Mouse (Mus musculus): ENCODE data around the gene Foxe3.
"Not testable (repeated sequence)": the region's sequence is repeated elsewhere in the genome, so short reads cannot be mapped to it uniquely, and the experiment has no call there.

Foxe3 gene

GRCm38 (mm10) chr4:114925917-114926312 lies at the start of gene Foxe3:
Gene Foxe3 (minus strand): TSS chr4:114926013.
- DNase-seq (ENCODE audit: low read depth, low spot score): no peak

GRCm38 (mm10) chr4:114973229-114973740 lies 47.5 kb upstream of the Foxe3 start:
- no peak for DNase-seq (ENCODE audit: low read depth, low spot score)

GRCm38 (mm10) chr4:114970736-114971135 lies 44.9 kb upstream of the Foxe3 start:
- DNase-seq (ENCODE audit: low read depth, low spot score): no peak

- DNase-seq (ENCODE audit: low read depth, low spot score): not testable (repeated sequence)
Measured at GRCm38 (mm10) chr4:114960881-114961280, 35.1 kb upstream of the Foxe3 start.

- no peak for DNase-seq (ENCODE audit: low read depth, low spot score)
Measured at GRCm38 (mm10) chr4:114959533-114959932, 33.7 kb upstream of the Foxe3 start.

- DNase-seq (ENCODE audit: low read depth, low spot score): no peak
Measured at GRCm38 (mm10) chr4:114958786-114959185, 33.0 kb upstream of the Foxe3 start.

GRCm38 (mm10) chr4:114958231-114958630 lies 32.4 kb upstream of the Foxe3 start:
- no peak for DNase-seq (ENCODE audit: low read depth, low spot score)

GRCm38 (mm10) chr4:114957403-114957802 lies 31.6 kb upstream of the Foxe3 start:
- DNase-seq (ENCODE audit: low read depth, low spot score): no peak

- no peak for DNase-seq (ENCODE audit: low read depth, low spot score)
Measured at GRCm38 (mm10) chr4:114953172-114953571, 27.4 kb upstream of the Foxe3 start.

- DNase-seq (ENCODE audit: low read depth, low spot score): no peak
Measured at GRCm38 (mm10) chr4:114947852-114948481, 22.2 kb upstream of the Foxe3 start.

GRCm38 (mm10) chr4:114947395-114947794 lies 21.6 kb upstream of the Foxe3 start:
- peak; percentile 5 for DNase-seq (ENCODE audit: low read depth, low spot score)

- no peak for DNase-seq (ENCODE audit: low read depth, low spot score)
Measured at GRCm38 (mm10) chr4:114946416-114946815, 20.6 kb upstream of the Foxe3 start.

GRCm38 (mm10) chr4:114945021-114945420 lies 19.2 kb upstream of the Foxe3 start:
- DNase-seq (ENCODE audit: low read depth, low spot score): no peak

- DNase-seq (ENCODE audit: low read depth, low spot score): no peak
Measured at GRCm38 (mm10) chr4:114942583-114942982, 16.8 kb upstream of the Foxe3 start.

GRCm38 (mm10) chr4:114942112-114942511 lies 16.3 kb upstream of the Foxe3 start:
- no peak for DNase-seq (ENCODE audit: low read depth, low spot score)

GRCm38 (mm10) chr4:114941311-114941710 lies 15.5 kb upstream of the Foxe3 start:
- no peak for DNase-seq (ENCODE audit: low read depth, low spot score)

- DNase-seq (ENCODE audit: low read depth, low spot score): no peak
Measured at GRCm38 (mm10) chr4:114938248-114938647, 12.4 kb upstream of the Foxe3 start.

GRCm38 (mm10) chr4:114937459-114938047 lies 11.7 kb upstream of the Foxe3 start:
- no peak for DNase-seq (ENCODE audit: low read depth, low spot score)

- no peak for DNase-seq (ENCODE audit: low read depth, low spot score)
Measured at GRCm38 (mm10) chr4:114934188-114934587, 8.4 kb upstream of the Foxe3 start.

- no peak for DNase-seq (ENCODE audit: low read depth, low spot score)
Measured at GRCm38 (mm10) chr4:114932747-114933146, 6.9 kb upstream of the Foxe3 start.

GRCm38 (mm10) chr4:114929155-114929554 lies 3.3 kb upstream of the Foxe3 start:
- no peak for DNase-seq (ENCODE audit: low read depth, low spot score)

- DNase-seq (ENCODE audit: low read depth, low spot score): no peak
Measured at GRCm38 (mm10) chr4:114924971-114925916, 569 bp downstream of the Foxe3 start.
